Mouse (Mus musculus): ENCODE measurements around the gene Olfr1297. TPM values are rescaled to one million over a fixed set of nuclear protein-coding genes. Genes with fewer than 3 reads are reported as not detected.

Olfr1297 gene
- polyA plus RNA-seq (2012; rRNA removed): not detected in 2 replicates

DNA sequence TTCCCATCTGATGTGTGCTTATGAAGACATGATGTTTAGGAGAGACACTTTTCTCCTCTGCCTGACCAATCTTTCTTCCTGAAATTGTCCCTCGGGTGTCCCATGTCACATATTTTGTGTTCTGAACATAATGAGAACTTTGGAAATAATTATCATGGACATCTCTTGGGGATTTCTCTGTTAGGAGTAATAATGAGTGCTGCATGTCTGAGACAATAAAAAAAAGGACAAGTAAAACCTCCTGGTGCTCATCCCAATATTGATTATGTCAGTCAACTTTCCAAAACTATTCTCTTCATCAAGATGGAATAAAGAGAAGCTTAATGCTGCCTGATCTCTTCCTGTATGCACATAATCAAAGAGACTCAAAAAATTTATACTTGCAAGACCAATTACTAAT lies at the start of gene Olfr1297:
Olfr1297 (minus strand) TSS at position 101 of the 400 bp plus-strand sequence.
- no peaks in the 10 kb centered on the region for H3K27me3 ChIP-seq (ENCODE audit: control insufficient read depth, insufficient read depth, low read length)
- H3K36me3 ChIP-seq (ENCODE audit: control insufficient read depth, insufficient read depth, low read length): no peaks in the 10 kb centered on the region
- WGBS: 70% methylated on average over 1 of the region's 1 CpGs
- no peak within 1 kb of the TSS for H3K4me3 ChIP-seq (ENCODE audit: low read depth, low read length)
- TF ChIP-seq POLR2A (IDR thresholded peaks at IDR 0.05; ENCODE audit: low read depth, low read length) (no peak), CTCF (IDR thresholded peaks at IDR 0.05; ENCODE audit: extremely low read depth, insufficient read length, insufficient replicate concordance, low read depth, low read length) (no peak)
- H3K27ac ChIP-seq (ENCODE audit: insufficient read depth, low read depth, low read length): no peak within 1 kb of the TSS
- H3K4me1 ChIP-seq (ENCODE audit: control insufficient read depth, insufficient read depth, insufficient read length, low read length): no peaks in the 10 kb centered on the region

DNA sequence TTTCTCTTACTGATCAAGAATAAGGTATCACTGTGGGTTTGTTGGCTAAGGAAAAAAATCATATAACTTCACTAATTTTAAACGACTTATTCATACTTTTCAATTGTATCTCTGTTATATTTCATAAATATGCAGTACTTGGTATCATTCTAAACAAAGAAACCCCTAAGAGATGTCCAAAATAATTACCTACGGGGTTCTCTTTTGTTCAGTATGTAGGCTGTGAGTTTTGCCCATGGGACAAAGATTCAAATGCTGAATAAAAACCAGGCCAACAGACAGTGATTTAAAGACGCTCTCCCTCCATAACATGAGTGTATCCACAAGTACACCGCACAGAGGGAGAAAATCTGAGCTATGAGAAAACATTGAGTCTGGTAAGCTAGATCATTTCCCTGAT lies 34.8 kb upstream of the Olfr1297 start, which contains the start of gene Olfr1299:
Olfr1299 (plus strand) TSS at position 301 of the 400 bp plus-strand sequence.
- Histone ChIP-seq H3K27ac (ENCODE audit: insufficient read depth, low read depth, low read length) (no peak within 1 kb of the TSS), H3K4me1 (ENCODE audit: control insufficient read depth, insufficient read depth, insufficient read length, low read length) (no peaks in the 10 kb centered on the region), H3K27me3 (ENCODE audit: control insufficient read depth, insufficient read depth, low read length) (no peaks in the 10 kb centered on the region), H3K4me3 (ENCODE audit: low read depth, low read length) (no peak within 1 kb of the TSS), H3K36me3 (ENCODE audit: control insufficient read depth, insufficient read depth, low read length) (no peaks in the 10 kb centered on the region)
- TF ChIP-seq POLR2A (IDR thresholded peaks at IDR 0.05; ENCODE audit: low read depth, low read length) (no peak), CTCF (IDR thresholded peaks at IDR 0.05; ENCODE audit: extremely low read depth, insufficient read length, insufficient replicate concordance, low read depth, low read length) (no peak)
- 74% methylated on average over 4 of the region's 4 CpGs for WGBS

DNA sequence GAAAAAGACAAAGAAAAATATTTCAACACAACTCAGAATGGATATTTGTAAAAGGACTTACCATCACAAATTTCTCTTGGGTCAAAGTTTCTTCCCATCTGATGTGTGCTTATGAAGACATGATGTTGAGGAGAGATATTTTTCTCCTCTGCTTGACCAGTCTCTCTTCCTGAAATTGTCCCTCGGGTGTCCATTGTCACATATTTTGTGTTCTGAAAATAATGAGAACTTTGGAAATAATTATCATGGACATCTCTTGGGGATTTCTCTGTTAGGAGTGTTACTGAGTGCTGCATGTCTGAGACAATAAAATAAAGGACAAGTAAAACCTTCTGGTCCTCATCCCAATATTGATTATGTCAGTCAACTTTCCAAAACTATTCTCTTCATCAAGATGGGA lies 22.8 kb upstream of the Olfr1297 start, which contains the start of gene Olfr1298:
Olfr1298 (minus strand) TSS at position 101 of the 400 bp plus-strand sequence.
- Histone ChIP-seq H3K27ac (ENCODE audit: insufficient read depth, low read depth, low read length) (no peak within 1 kb of the TSS), H3K36me3 (ENCODE audit: control insufficient read depth, insufficient read depth, low read length) (no peaks in the 10 kb centered on the region), H3K4me1 (ENCODE audit: control insufficient read depth, insufficient read depth, insufficient read length, low read length) (no peaks in the 10 kb centered on the region), H3K4me3 (ENCODE audit: low read depth, low read length) (no peak within 1 kb of the TSS), H3K27me3 (ENCODE audit: control insufficient read depth, insufficient read depth, low read length) (no peaks in the 10 kb centered on the region)
- WGBS: 91% methylated on average over 1 of the region's 1 CpGs
- TF ChIP-seq POLR2A (IDR thresholded peaks at IDR 0.05; ENCODE audit: low read depth, low read length): no peak
- TF ChIP-seq CTCF (IDR thresholded peaks at IDR 0.05; ENCODE audit: extremely low read depth, insufficient read length, insufficient replicate concordance, low read depth, low read length): no peak

DNA sequence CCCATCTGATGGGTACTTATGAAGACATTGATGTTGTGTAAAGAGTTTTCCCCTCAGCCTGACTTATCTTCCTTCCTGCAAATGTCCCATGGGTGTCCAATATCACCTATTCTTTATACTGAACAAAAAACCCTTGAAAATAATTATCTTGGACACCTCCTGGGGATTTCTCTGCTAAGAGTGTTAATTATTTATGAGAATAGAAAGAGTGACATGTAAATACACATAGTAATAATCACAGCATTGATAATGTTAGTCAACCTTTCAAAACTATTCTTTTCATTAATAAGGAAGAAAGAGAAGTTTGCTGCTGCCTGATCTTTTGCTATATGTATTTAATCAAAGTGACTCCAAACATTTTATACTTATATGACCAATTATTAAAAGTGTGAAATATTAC lies 56.7 kb downstream of the Olfr1297 start, which contains the start of gene Olfr1295:
Olfr1295 (minus strand) TSS at position 101 of the 400 bp plus-strand sequence.
- Histone ChIP-seq H3K4me1 (ENCODE audit: control insufficient read depth, insufficient read depth, insufficient read length, low read length) (no peaks in the 10 kb centered on the region), H3K27ac (ENCODE audit: insufficient read depth, low read depth, low read length) (no peak within 1 kb of the TSS), H3K27me3 (ENCODE audit: control insufficient read depth, insufficient read depth, low read length) (no peaks in the 10 kb centered on the region), H3K4me3 (ENCODE audit: low read depth, low read length) (no peak within 1 kb of the TSS), H3K36me3 (ENCODE audit: control insufficient read depth, insufficient read depth, low read length) (no peaks in the 10 kb centered on the region)
- TF ChIP-seq CTCF (IDR thresholded peaks at IDR 0.05; ENCODE audit: extremely low read depth, insufficient read length, insufficient replicate concordance, low read depth, low read length): no peak
- TF ChIP-seq POLR2A (IDR thresholded peaks at IDR 0.05; ENCODE audit: low read depth, low read length): no peak

Other genes with a start within 250 kb of the Olfr1297 start
- not detected in 2 replicates for gene Olfr1286, start 203.4 kb downstream of the Olfr1297 start, polyA plus RNA-seq (2012; rRNA removed)
- gene Olfr1287, start 177.4 kb downstream of the Olfr1297 start, polyA plus RNA-seq (2012; rRNA removed): not detected in 2 replicates
- not detected in 2 replicates for gene Olfr1288, start 152.4 kb downstream of the Olfr1297 start, polyA plus RNA-seq (2012; rRNA removed)
- not detected in 2 replicates for gene Olfr1289, start 145.7 kb downstream of the Olfr1297 start, polyA plus RNA-seq (2012; rRNA removed)
- not detected in 2 replicates for gene Olfr1290, start 132.7 kb downstream of the Olfr1297 start, polyA plus RNA-seq (2012; rRNA removed)
- gene Olfr1291-ps1, start 129.3 kb downstream of the Olfr1297 start, polyA plus RNA-seq (2012; rRNA removed): not detected in 2 replicates
- gene Olfr1293-ps, start 101.3 kb downstream of the Olfr1297 start, polyA plus RNA-seq (2012; rRNA removed): not detected in 2 replicates
- gene Olfr1294, start 86.2 kb downstream of the Olfr1297 start, polyA plus RNA-seq (2012; rRNA removed): not detected in 2 replicates
- gene Olfr1295, start 56.8 kb downstream of the Olfr1297 start, polyA plus RNA-seq (2012; rRNA removed): not detected in 2 replicates
- gene Olfr1298, start 22.7 kb upstream of the Olfr1297 start, polyA plus RNA-seq (2012; rRNA removed): not detected in 2 replicates
- not detected in 2 replicates for gene Olfr1299, start 34.9 kb upstream of the Olfr1297 start, polyA plus RNA-seq (2012; rRNA removed)
- gene Olfr1301, start 124.5 kb upstream of the Olfr1297 start, polyA plus RNA-seq (2012; rRNA removed): not detected in 2 replicates
- not detected in 2 replicates for gene Olfr1302, start 150.9 kb upstream of the Olfr1297 start, polyA plus RNA-seq (2012; rRNA removed)
- gene Olfr1303, start 193.8 kb upstream of the Olfr1297 start, polyA plus RNA-seq (2012; rRNA removed): not detected in 2 replicates

Measured in small intestine, adult 2 months (tissue).